Mouse (Mus musculus): ENCODE measurements around the gene Tbkbp1.

DNA sequence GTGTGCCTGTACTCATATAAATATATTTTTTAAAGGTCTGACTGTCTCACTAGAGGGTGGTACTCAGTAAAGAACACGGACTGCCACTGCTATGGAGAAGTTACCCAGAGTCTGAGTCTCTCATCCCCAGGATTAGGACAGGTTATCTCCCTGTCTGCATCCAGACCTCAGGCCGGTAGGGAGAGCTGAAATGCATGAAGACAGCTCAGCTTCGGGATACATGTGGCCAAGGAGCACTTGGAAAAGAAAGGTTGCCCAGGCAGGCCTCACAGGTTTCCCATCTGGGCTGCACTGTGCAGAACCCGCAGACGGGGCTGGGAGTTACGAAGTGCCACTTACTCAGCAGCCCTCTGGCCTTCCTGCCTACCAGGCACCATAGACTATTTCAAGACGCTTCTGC is 5.7 kb upstream of the Tbkbp1 start:
- TF ChIP-seq POLR2A (IDR thresholded peaks at IDR 0.05; ENCODE audit: insufficient read depth, low read depth, low read length) (no peak), CTCF (IDR thresholded peaks at IDR 0.05; ENCODE audit: insufficient read depth, low read depth, low read length) (no peak)
